Mouse (Mus musculus) cerebellum, postnatal 25 days (tissue): ENCODE data around the gene Btbd35f28.
"Not testable (repeated sequence)": the region's sequence is repeated elsewhere in the genome, so short reads cannot be mapped to it uniquely, and the experiment has no call there.

Experiments
- DNase-seq, 2 experiments: peaks; one replicate each; pipeline ENCODE4 v3.0.0; 2021; ENCODE audit warnings: mixed read lengths in 2 of 2

The Btbd35f28 gene

GRCm38 (mm10) chrX:4196276-4196675 lies at the start of gene Btbd35f28:
TSS of gene Btbd35f28 (plus strand) at chrX:4196576.
- not testable (repeated sequence) for DNase-seq
